Mouse (Mus musculus) forebrain, embryonic 14.5 days (tissue): ENCODE data around the gene Zfp933. TPM values are rescaled to one million over a fixed set of nuclear protein-coding genes. Genes with fewer than 3 reads are reported as not detected.
"Not testable (repeated sequence)": the region's sequence is repeated elsewhere in the genome, so short reads cannot be mapped to it uniquely, and the experiment has no call there.

Experiments
- ATAC-seq: fragments of 200-750 bp; cut with Nextera tagmentation; 2 replicates; pipeline ENCODE4 v1.8.0; 2017; ENCODE audit warnings: mild to moderate bottlenecking, moderate library complexity
- DNase-seq: peaks from one replicate; pipeline ENCODE4 v3.0.0-alpha.2; 2015; ENCODE audit warnings: low spot score
- H3K27ac ChIP-seq: fragments of 300-500 bp; sonication (generic); 2 replicates; pipeline ENCODE4 v1.5.1; 2014; ENCODE audit warnings: low read depth, mild to moderate bottlenecking, control low read depth, low read length, moderate library complexity
- H3K27me3 ChIP-seq: fragments of 300-500 bp; sonication (generic); replicated peaks from 2 replicates; pipeline ENCODE4 v1.6.1; 2014; ENCODE audit warnings: low read length, control low read depth, mixed read lengths; ENCODE audit not compliant: control insufficient read depth, insufficient read depth
- H3K36me3 ChIP-seq: fragments of 300-500 bp; sonication (generic); 2 replicates; pipeline ENCODE4 v1.6.1; 2014; ENCODE audit warnings: low read length, control low read depth; ENCODE audit not compliant: control insufficient read depth, insufficient read depth
- H3K4me1 ChIP-seq: fragments of 300-500 bp; sonication (generic); 2 replicates; pipeline ENCODE4 v1.6.1; 2014; ENCODE audit warnings: antibody characterized with exemption, low read length, control low read depth; ENCODE audit not compliant: control insufficient read depth, insufficient read depth
- H3K4me2 ChIP-seq: fragments of 300-500 bp; sonication (generic); 2 replicates; pipeline ENCODE4 v1.6.1; 2014; ENCODE audit warnings: mild to moderate bottlenecking, control low read depth, low read length
- H3K4me3 ChIP-seq: fragments of 300-500 bp; sonication (generic); 2 replicates; pipeline ENCODE4 v1.5.1; 2014; ENCODE audit warnings: low read depth, low read length, control low read depth
- H3K9ac ChIP-seq: fragments of 300-500 bp; sonication (generic); 2 replicates; pipeline ENCODE4 v1.6.1; 2014; ENCODE audit warnings: mild to moderate bottlenecking, low read length, control low read depth, moderate library complexity
- H3K9me3 ChIP-seq: fragments of 300-500 bp; sonication (generic); replicated peaks from 2 replicates; pipeline ENCODE4 v1.6.1; 2016; ENCODE audit warnings: low read length, control low read depth, mixed read lengths; ENCODE audit not compliant: control insufficient read depth
- WGBS: fragments of 180-500 bp; shearing (Covaris S2); extraction: QIAGEN DNeasy Blood & Tissue Kit; methylation state at CpG from one replicate; pipeline ENCODE4 v1.1.7; 2014; 5-methylcytosine and 5-hydroxymethylcytosine counted together
- polyA plus RNA-seq: library from polyadenylated mRNA; unstranded; fragments of >200 nt; fragmentation: Nextera tagmentation; extraction: Ambion mirVana; gene quantifications from 2 replicates; pipeline ENCODE4 v1.2.1, GENCODE M21; 2014

The Zfp933 gene
- polyA plus RNA-seq, 1 experiment from 2014 or later: 8.4 TPM

DNA sequence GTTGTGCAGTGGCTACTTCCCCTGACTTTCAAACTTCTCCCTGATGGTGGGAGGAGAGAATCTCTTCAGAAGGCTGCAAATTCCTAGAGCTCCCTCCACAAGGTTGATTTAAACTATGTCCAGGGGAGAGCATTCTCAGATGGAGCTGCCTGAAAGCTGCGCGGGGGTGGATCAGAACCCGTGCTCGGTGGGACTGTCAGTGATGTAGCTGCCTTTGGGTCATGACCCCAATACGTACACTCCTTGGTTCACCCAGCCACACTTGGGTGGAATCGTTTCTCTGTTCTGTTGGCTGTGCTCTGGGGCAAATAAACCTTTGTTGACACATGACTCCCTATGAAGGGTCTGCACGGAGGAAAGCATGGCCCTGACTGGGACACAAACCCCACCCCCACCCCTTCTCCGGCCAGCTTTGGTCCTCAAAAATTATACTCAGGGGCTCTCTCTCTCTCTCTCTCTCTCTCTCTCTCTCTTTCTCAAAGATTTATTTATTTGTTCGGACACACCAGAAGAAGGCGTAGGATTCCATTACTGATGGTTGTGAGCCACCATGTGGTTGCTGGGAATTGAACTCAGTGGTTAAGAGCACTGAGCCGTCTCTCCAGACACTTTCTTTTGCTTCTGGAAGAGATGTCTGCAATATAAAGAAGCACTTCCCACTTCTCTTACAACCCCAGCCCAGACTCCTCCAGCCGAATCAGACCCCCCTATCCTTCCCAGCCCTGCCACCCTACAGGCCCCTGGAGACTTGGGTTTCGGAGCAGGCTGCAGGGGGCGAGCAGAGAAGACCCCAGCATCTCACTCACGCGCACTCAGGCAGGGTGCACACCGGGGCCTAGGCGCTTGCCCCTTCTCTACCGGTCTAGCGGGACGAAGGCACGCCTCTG lies 19.6 kb upstream of the Zfp933 start:
- 11% methylated on average over 22 of the region's 22 CpGs for WGBS
- Histone ChIP-seq H3K36me3 (peaks cover 33% of the 10 kb centered on the region), H3K4me1 (peaks cover 20% of the 10 kb centered on the region), H3K4me2 (peak overlapping the region; percentile 54), H3K27ac (peak overlapping the region; percentile 65; the same call in 1 of the 2 replicates), H3K9me3 (no peaks in the 10 kb centered on the region), H3K9ac (peak overlapping the region; percentile 76), H3K4me3 (peak overlapping the region; percentile 69), H3K27me3 (no peaks in the 10 kb centered on the region)
- no peak for ATAC-seq
- DNase-seq: peak; percentile 33

- not testable (repeated sequence) for DNase-seq, H3K27me3 ChIP-seq, H3K4me3 ChIP-seq, H3K9me3 ChIP-seq, H3K9ac ChIP-seq, H3K27ac ChIP-seq, H3K4me2 ChIP-seq, ATAC-seq
- Histone ChIP-seq H3K4me1 (peaks cover 20% of the 10 kb centered on the region), H3K36me3 (peaks cover 36% of the 10 kb centered on the region)
- 47% methylated on average over 3 of the region's 3 CpGs for WGBS
Measured at GRCm38 (mm10) chr4:147866793-147867192, 18.6 kb upstream of the Zfp933 start.

DNA sequence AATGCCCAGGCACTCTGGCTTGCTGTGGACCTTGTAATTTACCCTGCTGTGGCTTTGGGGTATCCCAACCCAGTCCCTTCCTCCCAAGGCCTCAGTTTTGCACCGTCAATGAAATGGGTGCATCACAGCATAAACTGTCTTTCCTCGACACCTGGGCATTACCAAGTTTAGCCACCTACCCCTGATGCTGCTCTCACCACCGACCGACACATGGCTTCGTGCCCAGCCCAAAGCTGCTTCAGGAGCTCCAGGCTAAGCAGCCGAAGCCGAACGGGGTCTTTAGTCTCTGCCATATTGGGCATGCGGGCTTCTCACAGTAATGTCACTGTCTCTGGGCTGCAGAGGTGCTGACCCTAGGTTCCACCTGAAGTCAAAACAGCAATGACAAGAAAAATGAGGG lies 17.9 kb upstream of the Zfp933 start:
- no peak for ATAC-seq
- Histone ChIP-seq H3K4me1 (peaks cover 20% of the 10 kb centered on the region), H3K4me3 (no peak overlapping the region), H3K36me3 (peaks cover 40% of the 10 kb centered on the region), H3K27ac (no peak overlapping the region), H3K9me3 (no peaks in the 10 kb centered on the region), H3K9ac (no peak overlapping the region), H3K27me3 (no peaks in the 10 kb centered on the region), H3K4me2 (no peak overlapping the region)
- no peak for DNase-seq
- WGBS: 93% methylated on average over 9 of the region's 9 CpGs

DNA sequence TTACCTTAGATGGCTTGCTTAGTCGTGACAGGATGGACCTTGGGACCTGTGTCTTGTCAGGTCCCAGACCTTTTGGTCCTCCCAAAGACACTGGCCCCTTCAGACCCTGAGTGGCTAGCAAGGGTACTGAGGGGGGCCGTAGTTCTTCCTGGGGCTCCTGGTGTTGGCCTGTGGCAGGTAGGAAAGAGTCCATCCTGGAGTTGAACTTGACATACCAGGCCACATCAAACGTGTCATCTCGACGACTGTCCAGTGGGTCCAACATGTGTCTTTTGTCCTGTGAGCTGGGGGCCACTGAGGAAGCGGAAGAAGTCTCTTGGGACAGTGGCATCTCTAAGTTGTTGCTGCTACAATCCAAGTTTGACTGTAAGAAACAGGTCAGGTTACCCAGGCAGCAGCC lies 17.5 kb upstream of the Zfp933 start:
- Histone ChIP-seq H3K4me3 (no peak overlapping the region), H3K4me2 (no peak overlapping the region), H3K27ac (no peak overlapping the region), H3K9ac (no peak overlapping the region), H3K4me1 (peaks cover 20% of the 10 kb centered on the region), H3K27me3 (no peaks in the 10 kb centered on the region), H3K36me3 (peaks cover 44% of the 10 kb centered on the region), H3K9me3 (no peaks in the 10 kb centered on the region)
- no peak for ATAC-seq
- no peak for DNase-seq
- WGBS: 95% methylated on average over 6 of the region's 6 CpGs

GRCm38 (mm10) chr4:147862051-147862450 lies 13.9 kb upstream of the Zfp933 start:
- Histone ChIP-seq H3K4me2 (no peak overlapping the region), H3K9ac (no peak overlapping the region), H3K4me1 (no peaks in the 10 kb centered on the region), H3K27ac (no peak overlapping the region), H3K9me3 (no peaks in the 10 kb centered on the region), H3K27me3 (no peaks in the 10 kb centered on the region), H3K36me3 (peaks cover 49% of the 10 kb centered on the region), H3K4me3 (no peak overlapping the region)
- WGBS: 93% methylated on average over 3 of the region's 3 CpGs
- DNase-seq (no peak), ATAC-seq (no peak)

DNA sequence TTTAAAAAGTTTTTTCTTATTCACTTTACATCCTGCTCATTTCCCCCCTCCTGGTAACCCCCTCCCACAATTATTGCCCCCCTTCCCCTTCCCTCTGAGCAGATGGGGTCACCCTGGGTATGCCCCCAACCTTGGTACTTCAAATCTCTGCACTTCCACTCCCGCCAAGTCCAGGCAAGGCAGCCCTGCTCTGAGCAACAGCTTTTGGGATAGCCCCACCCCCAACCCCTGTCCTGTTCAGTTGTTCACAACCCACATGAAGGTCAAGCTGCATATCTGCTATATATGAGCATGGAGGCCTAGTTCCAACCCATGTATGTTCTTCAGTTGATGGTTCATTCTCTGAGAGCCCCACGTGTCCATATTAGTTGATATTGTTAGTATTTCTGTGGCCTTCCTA lies 2.6 kb upstream of the Zfp933 start:
- 80% methylated on average over 2 of the region's 2 CpGs for WGBS
- Histone ChIP-seq H3K27me3 (no peaks in the 10 kb centered on the region), H3K4me3 (no peak overlapping the region), H3K9me3 (no peaks in the 10 kb centered on the region), H3K4me1 (peaks cover 10% of the 10 kb centered on the region), H3K9ac (no peak overlapping the region), H3K27ac (no peak overlapping the region), H3K4me2 (no peak overlapping the region), H3K36me3 (no peaks in the 10 kb centered on the region)
- ATAC-seq (no peak), DNase-seq (no peak)

GRCm38 (mm10) chr4:147848584-147848991 lies 422 bp upstream of the Zfp933 start:
- WGBS: 6% methylated on average over 4 of the region's 4 CpGs
- Histone ChIP-seq H3K27ac (no peak overlapping the region), H3K9ac (peak overlapping the region; percentile 72), H3K9me3 (peaks cover 7% of the 10 kb centered on the region; the same call in 1 of the 2 replicates), H3K4me2 (peak overlapping the region; percentile 75), H3K4me3 (peak overlapping the region; percentile 75), H3K4me1 (peaks cover 10% of the 10 kb centered on the region), H3K36me3 (peaks cover 8% of the 10 kb centered on the region), H3K27me3 (no peaks in the 10 kb centered on the region)
- ATAC-seq (peak; percentile 76), DNase-seq (no peak)

DNA sequence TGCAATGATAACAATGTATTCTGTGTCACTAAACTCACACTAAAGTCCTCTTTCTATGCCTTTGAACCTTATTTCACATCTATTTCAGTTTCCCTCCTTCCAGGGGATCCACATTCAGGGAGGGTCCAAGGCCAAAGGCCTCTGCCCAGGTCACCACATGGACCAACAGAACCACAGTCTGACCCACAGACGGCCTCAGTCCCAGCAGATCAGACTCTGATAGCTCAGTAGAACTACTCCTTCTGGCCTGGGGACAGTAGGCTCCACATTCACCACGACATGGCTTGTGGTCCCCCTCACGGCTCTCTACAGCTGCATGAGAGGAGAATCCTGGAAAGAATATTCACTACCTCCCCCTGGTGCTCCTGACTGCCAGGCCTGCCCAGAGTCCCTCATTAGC lies 5.3 kb downstream of the Zfp933 start:
- no peak overlapping the region for H3K9ac ChIP-seq
- 89% methylated on average over 3 of the region's 3 CpGs for WGBS
- H3K4me2 ChIP-seq: no peak overlapping the region
- H3K4me1 ChIP-seq: peaks cover 5% of the 10 kb centered on the region; the same call in 1 of the 2 replicates
- no peak for DNase-seq
- H3K27ac ChIP-seq: no peak overlapping the region
- peaks cover 16% of the 10 kb centered on the region for H3K36me3 ChIP-seq
- no peak for ATAC-seq
- peaks cover 32% of the 10 kb centered on the region for H3K9me3 ChIP-seq
- no peak overlapping the region for H3K4me3 ChIP-seq
- H3K27me3 ChIP-seq: no peaks in the 10 kb centered on the region

- not testable (repeated sequence) for H3K36me3 ChIP-seq, ATAC-seq, H3K27ac ChIP-seq, H3K27me3 ChIP-seq, DNase-seq, H3K4me1 ChIP-seq, H3K4me3 ChIP-seq, H3K4me2 ChIP-seq, H3K9ac ChIP-seq
- peaks cover 31% of the 10 kb centered on the region for H3K9me3 ChIP-seq
- WGBS: 100% methylated on average over 12 of the region's 26 CpGs
Measured at GRCm38 (mm10) chr4:147839282-147839681, 8.9 kb downstream of the Zfp933 start.
